Mouse (Mus musculus) liver, embryonic 15.5 days (tissue): ENCODE data around the gene Pde6c. TPM values are rescaled to one million over a fixed set of nuclear protein-coding genes. Genes with fewer than 3 reads are reported as not detected.

ENCODE experiments used
- ATAC-seq: fragments of 200-750 bp; cut with Nextera tagmentation; 2 replicates; pipeline ENCODE4 v1.8.0; 2017; ENCODE audit warnings: moderate number of reproducible peaks, mild to moderate bottlenecking, moderate library complexity; ENCODE audit not compliant: insufficient read depth
- H3K27ac ChIP-seq: fragments of 300-500 bp; sonication (generic); replicated peaks from 2 replicates; pipeline ENCODE4 v1.5.1; 2015; ENCODE audit warnings: mild to moderate bottlenecking, inconsistent platforms
- H3K27me3 ChIP-seq: fragments of 300-500 bp; sonication (generic); 2 replicates; pipeline ENCODE4 v1.6.1; 2015; ENCODE audit warnings: mild to moderate bottlenecking, inconsistent platforms
- H3K36me3 ChIP-seq: fragments of 300-500 bp; sonication (generic); replicated peaks from 2 replicates; pipeline ENCODE4 v1.6.1; 2015; ENCODE audit warnings: moderate library complexity, mild to moderate bottlenecking, inconsistent platforms
- H3K4me1 ChIP-seq: fragments of 300-500 bp; sonication (generic); replicated peaks from 2 replicates; pipeline ENCODE4 v1.6.1; 2015; ENCODE audit warnings: inconsistent platforms
- H3K4me2 ChIP-seq: fragments of 300-500 bp; sonication (generic); 2 replicates; pipeline ENCODE4 v1.6.1; 2015; ENCODE audit warnings: moderate library complexity, mild to moderate bottlenecking, inconsistent platforms
- H3K4me3 ChIP-seq: fragments of 300-500 bp; sonication (generic); replicated peaks from 2 replicates; pipeline ENCODE4 v1.5.1; 2015; ENCODE audit warnings: mild to moderate bottlenecking, inconsistent platforms
- H3K9ac ChIP-seq: fragments of 300-500 bp; sonication (generic); 2 replicates; pipeline ENCODE4 v1.6.1; 2015; ENCODE audit warnings: moderate library complexity, mild to moderate bottlenecking, inconsistent platforms
- H3K9me3 ChIP-seq: fragments of 300-500 bp; sonication (generic); replicated peaks from 2 replicates; pipeline ENCODE4 v1.6.1; 2016; ENCODE audit warnings: inconsistent platforms
- WGBS: fragments of 180-500 bp; shearing (Covaris S2); methylation state at CpG from one replicate; pipeline ENCODE4 v1.1.7; 2015; ENCODE audit warnings: mixed read lengths; ENCODE audit not compliant: insufficient replicate concordance; 5-methylcytosine and 5-hydroxymethylcytosine counted together
- polyA plus RNA-seq: library from polyadenylated mRNA; unstranded; fragments of >200 nt; fragmentation: Nextera tagmentation; extraction: Ambion mirVana; gene quantifications from 2 replicates; pipeline ENCODE4 v1.2.1, GENCODE M21; 2015

The Pde6c gene
- polyA plus RNA-seq, 1 experiment from 2014 or later, result 5.5 TPM

GRCm38 (mm10) chr19:38143540-38144271 is 11.1 kb downstream of the Pde6c start:
- no peaks in the 10 kb centered on the region for H3K36me3 ChIP-seq
- no peak overlapping the region for H3K9ac ChIP-seq
- WGBS, result 25% methylated on average over 4 of the region's 4 CpGs
- H3K4me2 ChIP-seq, result no peak overlapping the region
- H3K9me3 ChIP-seq, result no peaks in the 10 kb centered on the region
- no peak overlapping the region for H3K27ac ChIP-seq
- H3K4me3 ChIP-seq, result no peak overlapping the region
- no peaks in the 10 kb centered on the region for H3K27me3 ChIP-seq
- ATAC-seq, result no peak
- no peaks in the 10 kb centered on the region for H3K4me1 ChIP-seq

GRCm38 (mm10) chr19:38156243-38156642 is 23.7 kb downstream of the Pde6c start:
- Histone ChIP-seq H3K9ac (no peak overlapping the region), H3K9me3 (no peaks in the 10 kb centered on the region), H3K4me3 (no peak overlapping the region), H3K36me3 (no peaks in the 10 kb centered on the region), H3K4me1 (0 out of 2 replicates have a peak, but pooled peaks cover 4% of the 10 kb centered on the region), H3K27me3 (no peaks in the 10 kb centered on the region), H3K27ac (no peak overlapping the region), H3K4me2 (no peak overlapping the region)
- WGBS, result 70% methylated on average over 1 of the region's 1 CpGs
- no peak for ATAC-seq

GRCm38 (mm10) chr19:38161648-38162354 is 29.2 kb downstream of the Pde6c start:
- H3K27ac ChIP-seq, result peak overlapping the region; percentile 76
- no peaks in the 10 kb centered on the region for H3K27me3 ChIP-seq
- H3K4me3 ChIP-seq, result peak overlapping the region; percentile 26
- peak; percentile 77 for ATAC-seq
- H3K4me2 ChIP-seq, result peak overlapping the region; percentile 37
- no peaks in the 10 kb centered on the region for H3K36me3 ChIP-seq
- H3K9ac ChIP-seq, result no peak overlapping the region
- H3K4me1 ChIP-seq, result 0 out of 2 replicates have a peak, but pooled peaks cover 4% of the 10 kb centered on the region
- 62% methylated on average over 21 of the region's 21 CpGs for WGBS
- no peaks in the 10 kb centered on the region for H3K9me3 ChIP-seq

- H3K36me3 ChIP-seq, result 0 out of 2 replicates have a peak, but pooled peaks cover 7% of the 10 kb centered on the region
- H3K4me3 ChIP-seq, result no peak overlapping the region
- no peak overlapping the region; the same call in 1 of the 2 replicates for H3K4me2 ChIP-seq
- H3K9me3 ChIP-seq, result no peaks in the 10 kb centered on the region
- no peak overlapping the region for H3K27ac ChIP-seq
- no peaks in the 10 kb centered on the region for H3K27me3 ChIP-seq
- H3K9ac ChIP-seq, result no peak overlapping the region
- WGBS, result 30% methylated on average over 2 of the region's 2 CpGs
- no peak for ATAC-seq
- H3K4me1 ChIP-seq, result 0 out of 2 replicates have a peak, but pooled peaks cover 4% of the 10 kb centered on the region
Measured at GRCm38 (mm10) chr19:38164633-38165032, 32.1 kb downstream of the Pde6c start.

GRCm38 (mm10) chr19:38179675-38180074 is 47.1 kb downstream of the Pde6c start:
- no peaks in the 10 kb centered on the region for H3K4me1 ChIP-seq
- no peak overlapping the region for H3K4me3 ChIP-seq
- no peak for ATAC-seq
- no peak overlapping the region for H3K9ac ChIP-seq
- WGBS, result 74% methylated on average over 9 of the region's 9 CpGs
- H3K9me3 ChIP-seq, result no peaks in the 10 kb centered on the region
- H3K27me3 ChIP-seq, result no peaks in the 10 kb centered on the region
- peaks cover 22% of the 10 kb centered on the region for H3K36me3 ChIP-seq
- no peak overlapping the region for H3K4me2 ChIP-seq
- H3K27ac ChIP-seq, result no peak overlapping the region

- Histone ChIP-seq H3K27me3 (no peaks in the 10 kb centered on the region), H3K4me3 (no peak overlapping the region), H3K36me3 (peaks cover 11% of the 10 kb centered on the region), H3K4me2 (no peak overlapping the region), H3K9me3 (no peaks in the 10 kb centered on the region), H3K27ac (no peak overlapping the region), H3K4me1 (no peaks in the 10 kb centered on the region), H3K9ac (no peak overlapping the region)
- ATAC-seq, result no peak
- WGBS, result 73% methylated on average over 5 of the region's 5 CpGs
Measured at GRCm38 (mm10) chr19:38186631-38187344, 54.2 kb downstream of the Pde6c start.

- H3K27me3 ChIP-seq, result no peaks in the 10 kb centered on the region
- ATAC-seq, result no peak
- H3K36me3 ChIP-seq, result peaks cover 8% of the 10 kb centered on the region
- H3K4me3 ChIP-seq, result no peak overlapping the region
- 63% methylated on average over 2 of the region's 2 CpGs for WGBS
- no peak overlapping the region for H3K9ac ChIP-seq
- no peak overlapping the region for H3K27ac ChIP-seq
- H3K4me1 ChIP-seq, result no peaks in the 10 kb centered on the region
- H3K9me3 ChIP-seq, result no peaks in the 10 kb centered on the region
- no peak overlapping the region for H3K4me2 ChIP-seq
Measured at GRCm38 (mm10) chr19:38187345-38187680, 54.7 kb downstream of the Pde6c start.

GRCm38 (mm10) chr19:38190606-38191005 is 58.0 kb downstream of the Pde6c start:
- Histone ChIP-seq H3K4me3 (no peak overlapping the region), H3K4me2 (no peak overlapping the region), H3K27me3 (no peaks in the 10 kb centered on the region), H3K36me3 (peaks cover 11% of the 10 kb centered on the region; the same call in 1 of the 2 replicates), H3K27ac (peak overlapping the region; percentile 59; the same call in 1 of the 2 replicates), H3K9me3 (no peaks in the 10 kb centered on the region), H3K4me1 (no peaks in the 10 kb centered on the region), H3K9ac (no peak overlapping the region)
- 71% methylated on average over 3 of the region's 3 CpGs for WGBS
- no peak for ATAC-seq

- ATAC-seq, result peak; percentile 79
- no peaks in the 10 kb centered on the region for H3K27me3 ChIP-seq
Measured at GRCm38 (mm10) chr19:38191446-38191845, 58.9 kb downstream of the Pde6c start.

GRCm38 (mm10) chr19:38195245-38195644 is 62.7 kb downstream of the Pde6c start:
- Histone ChIP-seq H3K4me1 (no peaks in the 10 kb centered on the region), H3K4me2 (no peak overlapping the region), H3K9ac (no peak overlapping the region), H3K27ac (no peak overlapping the region), H3K4me3 (no peak overlapping the region), H3K27me3 (no peaks in the 10 kb centered on the region), H3K36me3 (peaks cover 14% of the 10 kb centered on the region; the same call in 1 of the 2 replicates), H3K9me3 (no peaks in the 10 kb centered on the region)
- WGBS, result 80% methylated on average over 4 of the region's 4 CpGs
- ATAC-seq, result no peak

More at GRCm38 (mm10) chr19:38191446-38191845, 58.9 kb downstream of the Pde6c start:
- WGBS, result 66% methylated on average over 5 of the region's 5 CpGs
- Histone ChIP-seq H3K4me3 (no peak overlapping the region), H3K27ac (peak overlapping the region; percentile 12), H3K36me3 (peaks cover 11% of the 10 kb centered on the region; the same call in 1 of the 2 replicates), H3K4me1 (no peaks in the 10 kb centered on the region), H3K9ac (no peak overlapping the region), H3K9me3 (no peaks in the 10 kb centered on the region), H3K4me2 (no peak overlapping the region)

GRCm38 (mm10) chr19:38198731-38199130 is 66.2 kb downstream of the Pde6c start:
- Histone ChIP-seq H3K27me3 (no peaks in the 10 kb centered on the region), H3K9me3 (no peaks in the 10 kb centered on the region), H3K36me3 (peaks cover 21% of the 10 kb centered on the region), H3K4me2 (no peak overlapping the region), H3K4me1 (no peaks in the 10 kb centered on the region), H3K4me3 (no peak overlapping the region), H3K9ac (no peak overlapping the region), H3K27ac (no peak overlapping the region)
- ATAC-seq, result no peak
- 70% methylated on average over 5 of the region's 5 CpGs for WGBS
